Mouse (Mus musculus): ENCODE measurements around the gene Ap1g2.

- TF ChIP-seq CTCF (IDR thresholded peaks at IDR 0.05; ENCODE audit: borderline replicate concordance, insufficient read depth, low read length) (no peak), POLR2A (IDR thresholded peaks at IDR 0.05; ENCODE audit: low read depth, low read length) (no peak)
Observed at GRCm38 (mm10) chr14:55076956-55077355, 29.4 kb downstream of the Ap1g2 start.

Data from embryonic fibroblast, embryonic 13.5 days (primary cell).